Mouse (Mus musculus) liver, embryonic 14.5 days (tissue): ENCODE measurements around the gene Prss33.

Source experiments
- CTCF ChIP-seq: IDR thresholded peaks from 2 replicates; pipeline ENCODE4 v1.5.1; 2016; ENCODE audit warnings: antibody characterized with exemption, low read depth, control low read depth
- EP300 ChIP-seq: IDR thresholded peaks from 2 replicates; pipeline ENCODE4 v1.6.1; 2016; ENCODE audit warnings: antibody characterized with exemption, low read depth

- TF ChIP-seq CTCF (no peak), EP300 (no peak)
Measured at GRCm38 (mm10) chr17:23831201-23831600, 4.7 kb downstream of the Prss33 start.
